Mouse (Mus musculus) E14TG2a.4 (cell line): ENCODE data around the gene Gm17651.

Experiments
- CTCF ChIP-seq: conservative IDR thresholded peaks from 2 replicates; pipeline ENCODE4 v1.5.1; 2014; ENCODE audit warnings: low read length
- POU5F1 ChIP-seq: IDR thresholded peaks from 2 replicates; pipeline ENCODE4 v1.6.1; 2014; ENCODE audit warnings: low read length, borderline replicate concordance

GRCm38 (mm10) chr3:97689289-97689688 is 14.8 kb upstream of the Gm17651 start:
- TF ChIP-seq CTCF (no peak), POU5F1 (no peak)
